Mouse (Mus musculus) brown adipose tissue, adult 24 weeks (tissue): Measurements from ENCODE around the gene Adamts8. TPM values are rescaled to one million over a fixed set of nuclear protein-coding genes. Genes with fewer than 3 reads are reported as not detected.

Source experiments
- H3K27ac ChIP-seq: fragments of 200-500 bp; replicated peaks from 2 replicates; pipeline ENCODE4 v1.5.1; 2012; ENCODE audit warnings: low read depth, mild to moderate bottlenecking, low read length
- H3K4me1 ChIP-seq: fragments of 200-500 bp; 2 replicates; pipeline ENCODE4 v1.6.1; 2012; ENCODE audit warnings: low read length, mixed read lengths; ENCODE audit not compliant: control insufficient read depth, insufficient read depth, insufficient read length
- H3K4me3 ChIP-seq: fragments of 200-500 bp; 2 replicates; pipeline ENCODE4 v1.5.1; 2012; ENCODE audit warnings: low read depth, mild to moderate bottlenecking, low read length, moderate library complexity; ENCODE audit not compliant: insufficient read depth
- polyA plus RNA-seq: library from polyadenylated mRNA; stranded (reverse); fragments of >200 nt; gene quantifications from 2 replicates; pipeline ENCODE4 v1.2.4, GENCODE M21; 2012; ENCODE audit not compliant: missing spikeins, insufficient read depth, insufficient read length

Gene Adamts8
- polyA plus RNA-seq, 1 experiment, result not detected

- Histone ChIP-seq H3K27ac (no peak overlapping the region), H3K4me3 (no peak overlapping the region)
Observed at GRCm38 (mm10) chr9:30996590-30997562, 54.5 kb downstream of the Adamts8 start.

GRCm38 (mm10) chr9:31000641-31001040 lies 58.3 kb downstream of the Adamts8 start:
- Histone ChIP-seq H3K27ac (no peak overlapping the region), H3K4me3 (no peak overlapping the region), H3K4me1 (no peaks in the 10 kb centered on the region)

More at GRCm38 (mm10) chr9:30996590-30997562, 54.5 kb downstream of the Adamts8 start:
- no peaks in the 10 kb centered on the region for H3K4me1 ChIP-seq

- Histone ChIP-seq H3K27ac (no peak overlapping the region), H3K4me3 (no peak overlapping the region), H3K4me1 (no peaks in the 10 kb centered on the region)
Observed at GRCm38 (mm10) chr9:31002528-31002927, 60.2 kb downstream of the Adamts8 start.

GRCm38 (mm10) chr9:31009334-31009733 lies 67.0 kb downstream of the Adamts8 start:
- Histone ChIP-seq H3K4me3 (no peak overlapping the region), H3K27ac (no peak overlapping the region), H3K4me1 (no peaks in the 10 kb centered on the region)

- no peak overlapping the region for H3K4me3 ChIP-seq
- no peak overlapping the region for H3K27ac ChIP-seq
- H3K4me1 ChIP-seq, result no peaks in the 10 kb centered on the region
Observed at GRCm38 (mm10) chr9:31010040-31010439, 67.7 kb downstream of the Adamts8 start.

- no peak overlapping the region for H3K27ac ChIP-seq
- no peaks in the 10 kb centered on the region for H3K4me1 ChIP-seq
- no peak overlapping the region for H3K4me3 ChIP-seq
Observed at GRCm38 (mm10) chr9:31010749-31011148, 68.4 kb downstream of the Adamts8 start.

- H3K4me1 ChIP-seq, result no peaks in the 10 kb centered on the region
- no peak overlapping the region for H3K27ac ChIP-seq
- H3K4me3 ChIP-seq, result no peak overlapping the region
Observed at GRCm38 (mm10) chr9:31011533-31011932, 69.2 kb downstream of the Adamts8 start.

- no peaks in the 10 kb centered on the region for H3K4me1 ChIP-seq
- H3K27ac ChIP-seq, result no peak overlapping the region
- H3K4me3 ChIP-seq, result no peak overlapping the region
Observed at GRCm38 (mm10) chr9:31012674-31013073, 70.3 kb downstream of the Adamts8 start.

GRCm38 (mm10) chr9:31013415-31013814 lies 71.1 kb downstream of the Adamts8 start:
- H3K4me3 ChIP-seq, result no peak overlapping the region
- no peak overlapping the region for H3K27ac ChIP-seq
- no peaks in the 10 kb centered on the region for H3K4me1 ChIP-seq

Other genes starting within 250 kb of the Adamts8 start
- gene Adamts15, start 20.1 kb upstream of the Adamts8 start, polyA plus RNA-seq, result 0.50 and 0.63 TPM in 2 replicates
- gene Zbtb44, start 88.1 kb downstream of the Adamts8 start, polyA plus RNA-seq, result 11.5 and 12.3 TPM in 2 replicates
- 0.71 TPM in 1 of 2 replicates, not detected in the other for gene St14, start 189.3 kb downstream of the Adamts8 start, polyA plus RNA-seq